Mouse (Mus musculus): Measurements from ENCODE around the gene Grifin.
A peak's percentile ranks its signal among the peaks of the same experiment; 100 is the strongest.

Gene Grifin

DNA sequence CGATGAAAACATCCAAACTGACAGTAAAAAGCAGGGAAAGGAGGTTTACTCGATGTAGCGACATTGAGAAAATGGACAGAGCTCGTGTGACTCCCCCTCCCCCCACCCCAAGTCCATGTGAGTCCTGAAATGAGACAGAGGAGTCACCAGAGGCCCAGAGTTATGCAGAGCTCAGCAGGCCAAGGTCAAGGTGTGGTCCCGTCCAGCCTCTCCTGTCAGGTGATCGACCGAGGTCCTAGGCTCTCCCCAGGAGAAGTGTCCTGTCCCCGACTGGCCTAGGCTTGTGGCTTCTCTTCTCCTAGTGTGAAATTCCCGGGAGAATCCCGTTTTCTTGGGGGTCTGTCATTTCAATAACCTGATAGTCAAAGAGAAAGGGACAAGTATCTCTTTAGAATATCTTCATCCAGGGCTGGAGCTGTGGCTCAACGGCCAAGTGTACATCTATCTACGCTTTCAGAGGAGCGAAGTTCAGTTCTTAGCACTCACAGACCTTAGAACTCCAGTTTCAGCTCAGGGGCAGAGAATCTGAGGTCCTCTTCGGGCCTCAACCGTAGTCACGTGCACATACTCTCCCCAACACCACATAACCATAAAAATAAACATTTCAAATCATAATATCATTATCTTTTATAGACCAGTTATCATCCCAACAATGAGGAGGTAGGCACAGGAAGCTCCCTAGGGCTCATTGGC is 24.4 kb upstream of the Grifin start:
- DNase-seq (ENCODE audit: low spot score): no peak

DNA sequence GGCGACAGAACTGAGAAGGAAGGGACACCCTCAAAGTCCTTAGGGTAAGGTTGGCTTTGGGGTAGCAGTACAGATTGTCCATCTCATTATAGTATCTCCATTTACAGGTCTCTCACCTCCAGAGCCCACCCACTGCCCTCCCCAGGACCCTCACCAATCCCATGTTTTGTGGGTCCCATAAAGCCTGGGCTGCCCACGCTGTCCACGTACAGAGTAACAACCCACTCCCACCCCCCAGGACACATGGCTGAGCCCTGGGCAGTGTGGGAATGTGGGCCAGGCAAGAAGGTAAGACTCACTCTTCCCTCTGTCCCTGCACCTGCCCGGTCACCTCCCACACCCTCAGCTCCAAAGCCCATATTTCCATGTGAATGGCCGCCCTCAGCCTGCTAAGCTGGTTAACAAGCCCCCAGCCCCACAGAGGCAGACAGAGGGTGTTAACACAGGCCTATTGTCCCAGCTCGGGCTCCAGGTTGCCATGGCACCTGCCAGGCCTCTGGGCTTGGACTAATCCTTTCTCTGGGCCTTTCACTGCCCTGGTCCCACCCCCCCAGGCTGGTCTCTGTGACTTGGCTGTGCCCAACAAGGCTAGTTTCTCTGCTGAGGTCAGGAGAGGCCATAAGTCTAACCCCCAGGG is 19.0 kb upstream of the Grifin start:
- no peak for DNase-seq (ENCODE audit: low spot score)

DNA sequence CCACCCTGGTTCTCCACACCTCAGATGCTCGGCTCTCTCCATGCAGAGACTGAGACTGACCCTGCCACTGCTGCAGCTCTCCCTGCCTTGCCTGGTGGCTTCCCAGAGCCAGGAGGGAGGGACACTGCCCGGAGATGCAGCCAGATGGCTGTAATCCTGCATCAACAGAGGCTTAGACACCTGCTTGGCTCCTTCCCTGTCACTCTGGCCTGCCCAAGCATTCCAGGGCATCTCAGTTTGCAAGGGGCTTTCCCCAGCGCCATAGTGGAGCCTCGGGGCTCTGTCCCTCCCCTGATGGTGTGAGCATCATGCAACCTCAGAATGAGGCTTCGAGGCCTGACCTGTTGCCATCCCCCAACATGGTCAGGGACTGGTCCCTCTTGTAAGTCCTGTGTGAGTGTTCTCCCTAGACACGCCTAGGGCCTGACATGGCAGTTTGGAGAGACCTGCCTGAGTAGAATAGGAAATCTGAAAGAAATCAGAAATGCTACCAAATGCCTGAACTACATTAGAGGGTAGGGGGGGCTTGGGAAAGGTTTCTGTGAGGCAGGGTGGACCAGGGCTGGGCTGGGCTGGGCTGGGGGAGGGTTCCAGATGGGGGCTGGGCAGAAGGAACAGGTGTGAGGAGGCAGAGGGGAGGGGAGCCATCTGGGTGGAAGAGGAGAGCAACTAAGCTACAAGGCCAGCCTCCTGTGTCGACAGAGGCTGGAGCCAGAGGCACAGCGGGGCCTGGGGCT is 18.3 kb upstream of the Grifin start:
- DNase-seq (ENCODE audit: low spot score): no peak

GRCm38 (mm10) chr5:140581569-140581968 is 16.7 kb upstream of the Grifin start:
- DNase-seq (ENCODE audit: low spot score): no peak

GRCm38 (mm10) chr5:140579771-140580170 is 14.9 kb upstream of the Grifin start:
- DNase-seq (ENCODE audit: low spot score): no peak

GRCm38 (mm10) chr5:140579221-140579620 is 14.3 kb upstream of the Grifin start:
- DNase-seq (ENCODE audit: low spot score): no peak

- no peak for DNase-seq (ENCODE audit: low spot score)
These were observed 10.6 kb upstream of the Grifin start for GRCm38 (mm10) chr5:140575381-140575866.

DNA sequence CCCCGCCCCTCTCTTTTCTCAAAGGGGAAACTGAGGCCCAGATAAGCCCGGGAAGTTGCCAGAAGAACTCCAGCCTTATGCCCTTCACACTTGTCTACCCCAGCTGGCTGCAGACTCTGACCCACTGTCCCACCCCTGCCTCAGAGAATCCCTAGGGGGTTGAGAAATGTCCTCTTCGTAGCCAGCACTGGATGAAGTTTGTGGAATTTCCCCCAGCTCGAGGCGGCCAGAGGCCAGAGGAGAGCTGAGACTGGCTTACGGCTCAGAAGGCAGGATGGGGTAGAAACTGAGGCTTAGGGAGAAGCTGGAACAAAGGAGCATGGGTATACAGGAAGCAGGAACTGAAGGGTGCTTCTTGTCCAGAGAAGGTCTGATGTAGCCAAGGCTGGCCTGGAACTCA is 7.7 kb upstream of the Grifin start:
- no peak for DNase-seq (ENCODE audit: low spot score)

DNA sequence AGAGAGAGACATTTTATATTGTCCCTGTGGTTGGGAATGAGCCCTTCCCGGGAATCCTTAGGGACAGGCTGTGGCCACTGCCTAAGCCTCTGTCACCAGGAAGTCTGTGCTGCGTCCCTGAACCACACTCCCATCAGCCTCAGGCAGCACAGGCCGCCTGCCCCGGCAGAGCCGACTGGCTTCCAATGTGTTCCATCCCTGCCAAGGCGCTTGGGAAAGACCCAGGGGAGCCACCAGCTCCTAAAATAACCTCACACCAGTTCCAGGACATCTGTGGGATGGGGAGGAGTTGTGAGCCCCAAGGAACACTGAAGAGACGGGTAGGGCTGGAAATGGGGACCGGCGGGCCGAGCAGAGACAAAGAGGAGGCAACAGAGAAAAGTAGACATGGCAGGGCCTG is 6.8 kb upstream of the Grifin start:
- DNase-seq (ENCODE audit: low spot score): peak; percentile 41

- no peak for DNase-seq (ENCODE audit: low spot score)
These were observed 6.3 kb upstream of the Grifin start for GRCm38 (mm10) chr5:140571201-140571600.

GRCm38 (mm10) chr5:140570223-140570870 is 5.5 kb upstream of the Grifin start:
- DNase-seq (ENCODE audit: low spot score): no peak

DNA sequence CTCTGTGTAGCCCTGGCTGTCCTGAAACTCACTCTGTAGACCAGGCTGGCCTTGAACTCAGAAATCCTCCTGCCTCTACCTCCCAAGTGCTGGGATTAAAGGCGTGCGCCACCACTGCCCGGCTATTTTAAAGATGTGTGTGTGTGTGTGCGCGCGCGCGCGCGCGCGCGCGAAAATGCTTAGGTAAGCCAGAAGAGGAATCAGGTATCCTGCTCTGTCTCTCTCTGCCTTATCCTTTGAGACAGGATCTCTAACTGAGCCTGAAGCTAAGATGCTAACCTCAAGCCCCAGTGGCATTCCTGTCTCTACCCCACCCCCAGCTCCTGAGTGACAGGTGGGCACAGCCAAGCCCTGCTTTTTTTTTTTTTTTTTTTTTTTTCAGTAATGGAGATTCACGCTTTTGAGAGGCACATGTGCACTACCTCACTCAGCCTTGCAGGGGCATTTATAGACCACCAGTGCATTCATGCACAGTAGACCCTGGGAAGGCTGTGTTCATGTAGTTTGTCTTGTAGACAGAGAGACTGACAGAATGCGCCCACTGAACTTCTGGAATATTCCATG is 4.2 kb upstream of the Grifin start:
- no peak for DNase-seq (ENCODE audit: low spot score)

- peak; percentile 69 for DNase-seq (ENCODE audit: low spot score)
These were observed 3.6 kb upstream of the Grifin start for GRCm38 (mm10) chr5:140568321-140568970.

DNA sequence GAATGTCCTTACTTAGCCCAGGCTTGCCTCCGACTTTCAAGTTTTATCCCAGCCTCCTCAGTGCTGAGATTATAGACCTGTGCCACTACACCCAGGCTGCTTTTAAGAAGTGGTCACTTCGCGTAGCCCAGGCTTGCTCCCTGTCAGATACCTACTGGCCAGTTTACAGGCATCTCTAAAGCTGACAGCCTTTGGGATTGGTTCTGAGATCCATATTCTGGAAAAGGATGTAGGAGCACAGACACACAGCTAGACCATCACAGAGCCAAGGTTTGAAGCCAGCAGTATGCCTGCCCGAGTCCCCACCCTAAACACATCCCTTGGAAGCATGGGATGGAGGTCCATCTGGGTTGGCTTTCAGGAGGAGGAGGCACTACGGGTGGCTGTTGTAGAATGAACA is 2.9 kb upstream of the Grifin start:
- DNase-seq (ENCODE audit: low spot score): no peak

DNA sequence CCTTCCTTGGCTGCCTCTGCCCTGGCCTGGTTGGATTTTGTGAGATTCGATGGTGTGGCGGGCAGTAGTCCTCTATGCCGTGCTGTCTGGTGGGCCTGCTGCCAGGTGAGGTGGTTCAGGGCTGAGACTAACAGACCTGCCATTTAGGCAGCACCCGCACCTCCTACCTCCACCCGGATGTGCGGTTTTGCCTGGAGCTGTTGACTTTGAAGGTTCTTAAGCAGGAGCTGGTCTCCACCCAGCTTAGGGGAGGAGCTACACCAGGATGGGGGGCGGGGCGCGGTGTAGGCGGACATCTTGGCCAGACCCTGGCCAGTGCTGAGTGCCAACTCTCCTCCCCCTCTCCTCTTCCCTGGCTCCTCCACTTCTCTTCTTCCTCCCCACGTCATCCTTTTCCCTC is 2.5 kb upstream of the Grifin start:
- DNase-seq (ENCODE audit: low spot score): peak; percentile 78

DNA sequence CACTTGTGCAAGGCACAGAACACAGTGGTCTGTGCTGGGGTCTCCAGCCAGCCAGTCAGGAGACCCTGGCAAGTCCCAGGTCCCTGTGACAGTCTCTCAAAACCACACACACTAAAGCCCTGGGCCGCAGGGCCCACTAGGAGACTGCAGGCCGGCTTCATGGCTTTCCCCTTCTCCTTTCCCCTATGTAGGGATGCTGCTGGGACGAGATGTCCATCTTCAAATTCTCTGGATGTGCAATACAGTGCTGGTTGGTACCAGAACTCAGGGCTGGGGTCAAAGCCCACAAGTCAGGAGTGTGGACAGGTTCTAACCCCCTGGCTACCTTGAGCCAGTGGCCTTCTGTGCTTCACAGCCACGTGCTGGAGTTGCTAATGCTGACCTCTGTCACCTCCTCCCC is 1.4 kb upstream of the Grifin start:
- DNase-seq (ENCODE audit: low spot score): no peak

DNA sequence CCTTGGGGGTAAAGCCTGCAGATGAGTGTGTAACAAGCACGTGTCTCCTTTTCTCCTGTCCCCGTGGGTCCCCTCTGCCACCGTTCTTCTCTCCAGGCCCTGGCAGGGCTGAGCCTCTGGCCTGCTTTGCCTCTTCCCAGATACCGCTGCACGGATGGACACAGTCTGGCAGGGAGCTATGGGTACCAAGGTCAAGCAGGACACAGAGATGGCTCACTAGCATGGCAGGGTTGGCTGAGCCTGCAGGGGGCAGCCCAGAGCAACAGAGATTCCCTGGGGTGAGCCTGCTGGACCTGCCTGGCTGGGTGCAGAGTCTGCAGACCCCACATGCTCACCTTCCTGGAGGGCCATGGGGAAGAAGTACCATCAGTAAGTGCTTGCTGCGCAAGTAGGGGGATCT is 985 bp upstream of the Grifin start:
- peak; percentile 54 for DNase-seq (ENCODE audit: low spot score)

- DNase-seq (ENCODE audit: low spot score): peak; percentile 68
These were observed 580 bp upstream of the Grifin start for GRCm38 (mm10) chr5:140565451-140565850.

- no peak for DNase-seq (ENCODE audit: low spot score)
These were observed 2.3 kb downstream of the Grifin start for GRCm38 (mm10) chr5:140562601-140563000.

DNA sequence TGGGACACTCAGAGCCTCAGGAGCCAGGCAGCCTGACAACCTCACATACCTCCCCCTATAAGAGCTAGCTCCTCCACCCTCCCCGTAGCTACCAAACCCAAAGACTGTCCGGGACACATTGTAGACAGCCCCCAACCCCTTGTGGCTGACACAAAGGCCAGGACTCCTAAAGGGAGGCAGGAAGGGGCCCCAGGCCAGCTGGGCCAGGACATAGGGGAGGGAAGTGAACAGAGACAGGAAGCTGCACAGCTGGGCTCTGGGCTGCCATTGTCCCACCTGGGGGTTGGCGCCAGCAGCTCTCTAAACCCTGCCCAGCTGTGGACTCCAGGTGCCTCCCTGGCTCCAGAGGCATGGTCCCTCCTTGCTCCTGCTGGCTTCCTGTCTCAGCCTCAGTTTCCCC is 8.0 kb downstream of the Grifin start:
- no peak for DNase-seq (ENCODE audit: low spot score)

- no peak for DNase-seq (ENCODE audit: low spot score)
These were observed 11.2 kb downstream of the Grifin start for GRCm38 (mm10) chr5:140553719-140554118.
